Mouse (Mus musculus) midbrain, embryonic 12.5 days (tissue): ENCODE results near the gene Ccl27a. TPM values are rescaled to one million over a fixed set of nuclear protein-coding genes. Genes with fewer than 3 reads are reported as not detected.

ENCODE experiments used
- ATAC-seq: fragments of 200-750 bp; cut with Nextera tagmentation; 2 replicates; pipeline ENCODE4 v1.8.0; 2017; ENCODE audit warnings: low read depth, moderate TSS enrichment, moderate library complexity; ENCODE audit not compliant: low FRiP score
- H3K27ac ChIP-seq: fragments of 300-500 bp; sonication (generic); replicated peaks from 2 replicates; pipeline ENCODE4 v1.5.1; 2016; ENCODE audit warnings: mild to moderate bottlenecking
- H3K27me3 ChIP-seq: fragments of 300-500 bp; sonication (generic); 2 replicates; pipeline ENCODE4 v1.6.1; 2016; ENCODE audit warnings: mild to moderate bottlenecking
- H3K36me3 ChIP-seq: fragments of 300-500 bp; sonication (generic); 2 replicates; pipeline ENCODE4 v1.6.1; 2016
- H3K4me1 ChIP-seq: fragments of 300-500 bp; sonication (generic); 2 replicates; pipeline ENCODE4 v1.6.1; 2016
- H3K4me2 ChIP-seq: fragments of 300-500 bp; sonication (generic); replicated peaks from 2 replicates; pipeline ENCODE4 v1.6.1; 2016; ENCODE audit warnings: mild to moderate bottlenecking, moderate library complexity
- H3K4me3 ChIP-seq: fragments of 300-500 bp; sonication (generic); 2 replicates; pipeline ENCODE4 v1.5.1; 2016; ENCODE audit warnings: mild to moderate bottlenecking
- H3K9ac ChIP-seq: fragments of 300-500 bp; sonication (generic); replicated peaks from 2 replicates; pipeline ENCODE4 v1.6.1; 2016; ENCODE audit warnings: mild to moderate bottlenecking, moderate library complexity
- H3K9me3 ChIP-seq: fragments of 300-500 bp; sonication (generic); 2 replicates; pipeline ENCODE4 v1.6.1; 2016; ENCODE audit warnings: mild to moderate bottlenecking
- WGBS: fragments of 180-500 bp; shearing (Covaris S2); methylation state at CpG from one replicate; pipeline ENCODE4 v1.1.7; 2016; 5-methylcytosine and 5-hydroxymethylcytosine counted together
- polyA plus RNA-seq: library from polyadenylated mRNA; unstranded; fragments of >200 nt; fragmentation: Nextera tagmentation; extraction: Ambion mirVana; gene quantifications from 2 replicates; pipeline ENCODE4 v1.2.1, GENCODE M21; 2016

Ccl27a gene
- polyA plus RNA-seq, 1 experiment from 2014 or later: 134 TPM

GRCm38 (mm10) chr4:41754797-41755337, 19.2 kb downstream of the Ccl27a start, which contains the start of gene Galt:
TSS of gene Galt (plus strand) at chr4:41755228.
- Histone ChIP-seq H3K9ac (peak within 1 kb of the TSS; percentile 65), H3K36me3 (no peaks in the 10 kb centered on the region), H3K27me3 (peaks cover 6% of the 10 kb centered on the region), H3K9me3 (no peaks in the 10 kb centered on the region), H3K4me1 (peaks cover 12% of the 10 kb centered on the region), H3K4me3 (peak within 1 kb of the TSS; percentile 65), H3K27ac (peak within 1 kb of the TSS; percentile 64), H3K4me2 (peak within 1 kb of the TSS; percentile 79)
- WGBS: 15% methylated on average over 14 of the region's 14 CpGs
- ATAC-seq: peak; percentile 63

GRCm38 (mm10) chr4:41745021-41745420, 29.0 kb downstream of the Ccl27a start:
- Histone ChIP-seq H3K27me3 (no peaks in the 10 kb centered on the region; the same call in 1 of the 2 replicates), H3K4me3 (no peak overlapping the region), H3K4me1 (peaks cover 9% of the 10 kb centered on the region), H3K27ac (no peak overlapping the region), H3K9ac (no peak overlapping the region), H3K9me3 (peaks cover 18% of the 10 kb centered on the region; the same call in 1 of the 2 replicates), H3K36me3 (no peaks in the 10 kb centered on the region), H3K4me2 (no peak overlapping the region)
- WGBS: 61% methylated on average over 1 of the region's 1 CpGs
- no peak for ATAC-seq

- no peak overlapping the region for H3K27ac ChIP-seq
- peaks cover 16% of the 10 kb centered on the region for H3K4me1 ChIP-seq
- no peak overlapping the region for H3K9ac ChIP-seq
- H3K9me3 ChIP-seq: peaks cover 18% of the 10 kb centered on the region; the same call in 1 of the 2 replicates
- ATAC-seq: no peak
- H3K4me2 ChIP-seq: no peak overlapping the region
- no peak overlapping the region for H3K4me3 ChIP-seq
- 70% methylated on average over 2 of the region's 2 CpGs for WGBS
- peaks cover 4% of the 10 kb centered on the region for H3K36me3 ChIP-seq
- H3K27me3 ChIP-seq: no peaks in the 10 kb centered on the region; the same call in 1 of the 2 replicates
Measured at GRCm38 (mm10) chr4:41744131-41744530, 29.9 kb downstream of the Ccl27a start.

- Histone ChIP-seq H3K9me3 (peaks cover 9% of the 10 kb centered on the region; the same call in 1 of the 2 replicates), H3K4me1 (peaks cover 16% of the 10 kb centered on the region), H3K9ac (peak overlapping the region; percentile 81), H3K4me3 (peak overlapping the region; percentile 76), H3K27ac (peak overlapping the region; percentile 69), H3K36me3 (peaks cover 15% of the 10 kb centered on the region), H3K4me2 (peak overlapping the region; percentile 96), H3K27me3 (no peaks in the 10 kb centered on the region)
- under 1% methylated on average over 27 of the region's 27 CpGs for WGBS
- ATAC-seq: peak; percentile 97
Measured at GRCm38 (mm10) chr4:41741158-41741560, 32.9 kb downstream of the Ccl27a start.

GRCm38 (mm10) chr4:41740380-41741157, 33.5 kb downstream of the Ccl27a start:
- H3K4me2 ChIP-seq: peak overlapping the region; percentile 96
- H3K9ac ChIP-seq: peak overlapping the region; percentile 81
- no peaks in the 10 kb centered on the region for H3K27me3 ChIP-seq
- peak overlapping the region; percentile 69 for H3K27ac ChIP-seq
- peak; percentile 86 for ATAC-seq
- H3K4me1 ChIP-seq: peaks cover 16% of the 10 kb centered on the region
- 1% methylated on average over 48 of the region's 48 CpGs for WGBS
- peaks cover 15% of the 10 kb centered on the region for H3K36me3 ChIP-seq
- H3K4me3 ChIP-seq: peak overlapping the region; percentile 76
- 0 out of 2 replicates have a peak, but pooled peaks cover 3% of the 10 kb centered on the region for H3K9me3 ChIP-seq

- WGBS: 91% methylated on average over 13 of the region's 13 CpGs
- Histone ChIP-seq H3K27ac (no peak overlapping the region), H3K9ac (no peak overlapping the region), H3K4me3 (no peak overlapping the region), H3K9me3 (no peaks in the 10 kb centered on the region), H3K27me3 (0 out of 2 replicates have a peak, but pooled peaks cover 5% of the 10 kb centered on the region), H3K4me1 (peaks cover 16% of the 10 kb centered on the region), H3K4me2 (0 out of 2 replicates have a peak overlapping the region, but pooled peaks have one; percentile 96), H3K36me3 (peaks cover 15% of the 10 kb centered on the region)
- no peak for ATAC-seq
Measured at GRCm38 (mm10) chr4:41739260-41739659, 34.8 kb downstream of the Ccl27a start.

- no peak for ATAC-seq
- peaks cover 11% of the 10 kb centered on the region for H3K27me3 ChIP-seq
- H3K9ac ChIP-seq: no peak overlapping the region
- H3K27ac ChIP-seq: no peak overlapping the region
- no peaks in the 10 kb centered on the region for H3K9me3 ChIP-seq
- H3K36me3 ChIP-seq: peaks cover 15% of the 10 kb centered on the region
- WGBS: 63% methylated on average over 1 of the region's 1 CpGs
- no peak overlapping the region for H3K4me2 ChIP-seq
- H3K4me1 ChIP-seq: peaks cover 16% of the 10 kb centered on the region
- no peak overlapping the region for H3K4me3 ChIP-seq
Measured at GRCm38 (mm10) chr4:41738256-41738603, 35.8 kb downstream of the Ccl27a start.

GRCm38 (mm10) chr4:41737602-41738255, 36.3 kb downstream of the Ccl27a start:
- no peak overlapping the region for H3K4me2 ChIP-seq
- peaks cover 16% of the 10 kb centered on the region for H3K27me3 ChIP-seq
- H3K4me3 ChIP-seq: no peak overlapping the region
- H3K4me1 ChIP-seq: peaks cover 16% of the 10 kb centered on the region
- no peak; the same call in 1 of the 2 replicates for ATAC-seq
- H3K36me3 ChIP-seq: peaks cover 15% of the 10 kb centered on the region
- H3K9ac ChIP-seq: no peak overlapping the region
- H3K27ac ChIP-seq: no peak overlapping the region
- no peaks in the 10 kb centered on the region for H3K9me3 ChIP-seq
- WGBS: 50% methylated on average over 8 of the region's 8 CpGs

- H3K27ac ChIP-seq: no peak within 1 kb of the TSS
- WGBS: 2% methylated on average over 50 of the region's 50 CpGs
- H3K27me3 ChIP-seq: peaks cover 77% of the 10 kb centered on the region
- H3K9me3 ChIP-seq: no peaks in the 10 kb centered on the region
- H3K4me1 ChIP-seq: peaks cover 21% of the 10 kb centered on the region
- no peaks in the 10 kb centered on the region for H3K36me3 ChIP-seq
- peak within 1 kb of the TSS; percentile 56 for H3K4me2 ChIP-seq
- H3K9ac ChIP-seq: peak within 1 kb of the TSS; percentile 47
- H3K4me3 ChIP-seq: peak within 1 kb of the TSS; percentile 37
- peak; percentile 34; the same call in 1 of the 2 replicates for ATAC-seq
Measured at GRCm38 (mm10) chr4:41731052-41731765, 42.8 kb downstream of the Ccl27a start, which contains the start of gene Arid3c. TSS of gene Arid3c (minus strand) at chr4:41731142.

- 0 out of 2 replicates have a peak overlapping the region, but pooled peaks have one; percentile 5 for H3K4me3 ChIP-seq
- H3K36me3 ChIP-seq: no peaks in the 10 kb centered on the region
- H3K9me3 ChIP-seq: no peaks in the 10 kb centered on the region
- peaks cover 40% of the 10 kb centered on the region for H3K4me1 ChIP-seq
- H3K27me3 ChIP-seq: peaks cover 81% of the 10 kb centered on the region
- WGBS: 14% methylated on average over 20 of the region's 20 CpGs
- no peak overlapping the region for H3K27ac ChIP-seq
- ATAC-seq: no peak
- 0 out of 2 replicates have a peak overlapping the region, but pooled peaks have one; percentile 24 for H3K9ac ChIP-seq
- H3K4me2 ChIP-seq: peak overlapping the region; percentile 23
Measured at GRCm38 (mm10) chr4:41726826-41727621, 47.0 kb downstream of the Ccl27a start.
